Comparison of ENCODE assay signal across 8 mouse cellular contexts in genomic region chr10:80939671-80940070, GRCm38 (mm10). TPM values are rescaled to one million over a fixed set of nuclear protein-coding genes. Genes with fewer than 3 reads are reported as not detected.
A peak's percentile ranks its signal among the peaks of the same experiment; 100 is the strongest.
DNase-seq lines count a peak whose midpoint lies in the region; ATAC-seq and TF ChIP-seq lines count a peak whose summit lies in the region.

No protein-coding gene starts in this region.

- no peak for TF ChIP-seq CTCF in bone marrow macrophage, adult 2 months (IDR thresholded peaks at IDR 0.05; ENCODE audit: low read depth, low read length)
- no peak for TF ChIP-seq CTCF in embryonic fibroblast, embryonic 13.5 days (IDR thresholded peaks at IDR 0.05; ENCODE audit: borderline replicate concordance, insufficient read depth, low read length)
- no peak for TF ChIP-seq CTCF in liver, adult 2 months (IDR thresholded peaks at IDR 0.05; ENCODE audit: low read depth, low read length)

- ATAC-seq in heart, embryonic 11.5 days (replicated peaks; ENCODE audit: insufficient number of reproducible peaks, low FRiP score, low TSS enrichment): peak; percentile 43
- peak; percentile 60 for ATAC-seq in kidney, embryonic 15.5 days (replicated peaks; ENCODE audit: low FRiP score)
- ATAC-seq in monocyte, adult 5-6 weeks (replicated peaks; ENCODE audit: insufficient number of reproducible peaks, low FRiP score, low TSS enrichment, poor library complexity, severe bottlenecking): 0 out of 2 replicates have a peak, but pooled peaks have one; percentile 41

- no peaks in the 10 kb centered on the region for H3K9me3 ChIP-seq in heart, embryonic 11.5 days (replicated peaks; ENCODE audit: control insufficient read depth, low read length)
- H3K9me3 ChIP-seq in kidney, embryonic 15.5 days (replicated peaks): no peaks in the 10 kb centered on the region

- H3K4me2 ChIP-seq in heart, embryonic 11.5 days: peak overlapping the region; percentile 74
- peak overlapping the region; percentile 72 for H3K4me2 ChIP-seq in kidney, embryonic 15.5 days

- WGBS in heart, embryonic 11.5 days (ENCODE audit: insufficient replicate concordance): 5% methylated on average over 28 of the region's 28 CpGs
- WGBS in kidney, embryonic 15.5 days: 2% methylated on average over 28 of the region's 28 CpGs
- 4% methylated on average over 28 of the region's 28 CpGs for whole genome bisulfite sequencing in liver, adult 2 months

- H3K36me3 ChIP-seq in heart, embryonic 11.5 days (ENCODE audit: control insufficient read depth, insufficient read depth, low read length): no peaks in the 10 kb centered on the region
- H3K36me3 ChIP-seq in kidney, embryonic 15.5 days: no peaks in the 10 kb centered on the region
- no peaks in the 10 kb centered on the region for H3K36me3 ChIP-seq in liver, adult 2 months (ENCODE audit: control insufficient read depth, insufficient read depth, low read length)

- H3K79me2 ChIP-seq in liver, adult 2 months (ENCODE audit: control insufficient read depth, insufficient read depth, low read length): no peaks in the 10 kb centered on the region

- DNase-seq in CD4-positive helper T cell, adult 2 months (ENCODE audit: low read depth, low spot score): peak; percentile 91
- peak; percentile 61 for DNase-seq in liver, adult 2 months (ENCODE audit: extremely low read depth, low read depth, low spot score)
- DNase-seq in spleen, postnatal 4 days (ENCODE audit: low spot score in 2 of 2): peak; percentile 70 to 85

- H3K4me1 ChIP-seq in bone marrow macrophage, adult 2 months (ENCODE audit: control insufficient read depth, insufficient read depth, low read length): peaks cover 51% of the 10 kb centered on the region
- peaks cover 36% of the 10 kb centered on the region for H3K4me1 ChIP-seq in embryonic fibroblast, embryonic 13.5 days (ENCODE audit: control insufficient read depth, insufficient read depth, low read length)
- H3K4me1 ChIP-seq in heart, embryonic 11.5 days (ENCODE audit: control insufficient read depth, insufficient read depth, low read length): peaks cover 63% of the 10 kb centered on the region
- peaks cover 79% of the 10 kb centered on the region for H3K4me1 ChIP-seq in kidney, embryonic 15.5 days
- H3K4me1 ChIP-seq in liver, adult 2 months (ENCODE audit: control insufficient read depth, insufficient read depth, low read length): peaks cover 11% of the 10 kb centered on the region

- H3K4me3 ChIP-seq in bone marrow macrophage, adult 2 months (ENCODE audit: insufficient read depth, low read length): peak overlapping the region; percentile 48
- H3K4me3 ChIP-seq in embryonic fibroblast, embryonic 13.5 days (ENCODE audit: insufficient read depth, low read length): no peak overlapping the region
- H3K4me3 ChIP-seq in heart, embryonic 11.5 days (ENCODE audit: low read depth, low read length): peak overlapping the region; percentile 32
- H3K4me3 ChIP-seq in kidney, embryonic 15.5 days (replicated peaks): peak overlapping the region; percentile 44
- H3K4me3 ChIP-seq in liver, adult 2 months (ENCODE audit: insufficient read depth, low read depth, low read length): peak overlapping the region; percentile 40; the same call in 1 of the 2 replicates

- peak overlapping the region; percentile 73 for H3K9ac ChIP-seq in heart, embryonic 11.5 days (ENCODE audit: low read depth, low read length)
- peak overlapping the region; percentile 11; the same call in 1 of the 2 replicates for H3K9ac ChIP-seq in kidney, embryonic 15.5 days
- no peak overlapping the region for H3K9ac ChIP-seq in liver, adult 2 months (ENCODE audit: low read depth, low read length)

- peaks cover 3% of the 10 kb centered on the region for H3K27me3 ChIP-seq in heart, embryonic 11.5 days (ENCODE audit: control insufficient read depth, insufficient read depth, low read length)
- peaks cover 35% of the 10 kb centered on the region for H3K27me3 ChIP-seq in kidney, embryonic 15.5 days
- no peaks in the 10 kb centered on the region for H3K27me3 ChIP-seq in liver, adult 2 months (ENCODE audit: control insufficient read depth, insufficient read depth, low read length)

- peak overlapping the region; percentile 86 for H3K27ac ChIP-seq in bone marrow macrophage, adult 2 months (ENCODE audit: insufficient read depth, low read depth, low read length)
- H3K27ac ChIP-seq in embryonic fibroblast, embryonic 13.5 days (ENCODE audit: insufficient read depth, low read length): peak overlapping the region; percentile 70
- H3K27ac ChIP-seq in heart, embryonic 11.5 days (ENCODE audit: low read depth, low read length): peak overlapping the region; percentile 96
- peak overlapping the region; percentile 78 for H3K27ac ChIP-seq in kidney, embryonic 15.5 days
- no peak overlapping the region for H3K27ac ChIP-seq in liver, adult 2 months (replicated peaks; ENCODE audit: insufficient read depth, low read depth, low read length)

- TF ChIP-seq POLR2A in bone marrow macrophage, adult 2 months (IDR thresholded peaks at IDR 0.05; ENCODE audit: borderline replicate concordance, low read depth, low read length): no peak
- peak; percentile 65 for TF ChIP-seq POLR2A in embryonic fibroblast, embryonic 13.5 days (IDR thresholded peaks at IDR 0.05; ENCODE audit: low read depth, low read length)
- no peak for TF ChIP-seq POLR2A in liver, adult 2 months (IDR thresholded peaks at IDR 0.05; ENCODE audit: extremely low read depth, insufficient read depth, low read length)

RNA-seq across cellular contexts. Expression of gene Gadd45b, which starts 9.8 kb away (rescaled TPM):
- 15.8 and 20.9 TPM in 2 replicates for polyA plus RNA-seq in bone marrow macrophage, adult 2 months (2012; ENCODE audit: insufficient read depth, insufficient read length, missing spikeins)
- polyA plus RNA-seq in embryonic fibroblast, embryonic 13.5 days (2011; ENCODE audit: insufficient read length, low read depth, missing spikeins): 38.3 and 45.7 TPM in 2 replicates
- 21.3 and 25.6 TPM in 2 replicates for polyA plus RNA-seq in heart, embryonic 11.5 days (2014; fragmentation: Nextera tagmentation; extraction: Ambion mirVana)
- polyA plus RNA-seq in kidney, embryonic 15.5 days (2015; fragmentation: Nextera tagmentation; extraction: Ambion mirVana): 18.0 and 20.8 TPM in 2 replicates
- 2.1 and 8.3 TPM in 2 replicates for total RNA-seq in liver, adult 2 months (2014; rRNA removed)
- 1.4 and 1.8 TPM in 2 replicates for polyA plus RNA-seq in liver, adult 2 months (2012; rRNA removed)
- total RNA-seq in monocyte, adult 5-6 weeks (2017): 18.9 to 25.8 TPM (median 22.5 TPM) in 3 replicates

RNA-seq across cellular contexts. Expression of gene Lmnb2, which starts 21.6 kb away (rescaled TPM):
- 18.9 and 19.5 TPM in 2 replicates for polyA plus RNA-seq in bone marrow macrophage, adult 2 months (2012; ENCODE audit: insufficient read depth, insufficient read length, missing spikeins)
- polyA plus RNA-seq in embryonic fibroblast, embryonic 13.5 days (2011; ENCODE audit: insufficient read length, low read depth, missing spikeins): 14.1 and 14.7 TPM in 2 replicates
- polyA plus RNA-seq in heart, embryonic 11.5 days (2014; fragmentation: Nextera tagmentation; extraction: Ambion mirVana): 7.9 and 11.6 TPM in 2 replicates
- 55.0 and 59.3 TPM in 2 replicates for polyA plus RNA-seq in kidney, embryonic 15.5 days (2015; fragmentation: Nextera tagmentation; extraction: Ambion mirVana)
- total RNA-seq in liver, adult 2 months (2014; rRNA removed): 3.2 and 3.3 TPM in 2 replicates
- polyA plus RNA-seq in liver, adult 2 months (2012; rRNA removed): 5.5 and 6.6 TPM in 2 replicates
- total RNA-seq in monocyte, adult 5-6 weeks (2017): 2.3 to 8.5 TPM (median 3.8 TPM) in 3 replicates

RNA-seq across cellular contexts. Expression of gene Timm13, which starts 38.9 kb away (rescaled TPM):
- polyA plus RNA-seq in bone marrow macrophage, adult 2 months (2012; ENCODE audit: insufficient read depth, insufficient read length, missing spikeins): 76.6 and 101 TPM in 2 replicates
- polyA plus RNA-seq in embryonic fibroblast, embryonic 13.5 days (2011; ENCODE audit: insufficient read length, low read depth, missing spikeins): 75.8 and 89.2 TPM in 2 replicates
- polyA plus RNA-seq in heart, embryonic 11.5 days (2014; fragmentation: Nextera tagmentation; extraction: Ambion mirVana): 300 and 340 TPM in 2 replicates
- polyA plus RNA-seq in kidney, embryonic 15.5 days (2015; fragmentation: Nextera tagmentation; extraction: Ambion mirVana): 365 and 368 TPM in 2 replicates
- 79.9 and 87.7 TPM in 2 replicates for total RNA-seq in liver, adult 2 months (2014; rRNA removed)
- polyA plus RNA-seq in liver, adult 2 months (2012; rRNA removed): 369 and 388 TPM in 2 replicates
- 14.6 to 43.9 TPM (median 30.8 TPM) in 3 replicates for total RNA-seq in monocyte, adult 5-6 weeks (2017)
